ENCODE assay signal across 8 mouse cellular contexts in genomic region chr4:108847715-108848504, GRCm38 (mm10). TPM values are rescaled to one million over a fixed set of nuclear protein-coding genes. Genes with fewer than 3 reads are reported as not detected.
DNase-seq lines count a peak whose midpoint lies in the region; ATAC-seq lines count a peak whose summit lies in the region.

Gene Kti12, plus strand, starts transcription at chr4:108847785.

- H3K36me3 ChIP-seq in hindbrain, embryonic 15.5 days: peaks cover 10% of the 10 kb centered on the region

- no peaks in the 10 kb centered on the region for H3K9me3 ChIP-seq in hindbrain, embryonic 15.5 days

- H3K9ac ChIP-seq in hindbrain, embryonic 15.5 days: peak within 1 kb of the TSS; percentile 84

- DNase-seq in R1 (ENCODE audit: low read depth, low spot score): peak; percentile 94
- DNase-seq in cerebellum, postnatal 25 days: peak; percentile 85 to 88
- peak; percentile 81 to 88 for DNase-seq in frontal cortex, postnatal 36 days (ENCODE audit: low spot score in 2 of 2)
- DNase-seq in left cerebral cortex, adult 11 months (ENCODE audit: low spot score): peak; percentile 75
- peak; percentile 86 to 88 for DNase-seq in lung, postnatal 4 days
- DNase-seq in retina, postnatal 7 days (ENCODE audit: low read depth, low spot score): peak; percentile 77
- peak; percentile 60 for DNase-seq in urinary bladder, adult 2 months (ENCODE audit: low spot score)

- peak; percentile 91 for ATAC-seq in hindbrain, embryonic 15.5 days (ENCODE audit: low FRiP score, low read depth)

- H3K4me3 ChIP-seq in hindbrain, embryonic 15.5 days: peak within 1 kb of the TSS; percentile 85

- peak within 1 kb of the TSS; percentile 84 for H3K27ac ChIP-seq in hindbrain, embryonic 15.5 days (replicated peaks)

- WGBS in hindbrain, embryonic 15.5 days: under 1% methylated on average over 76 of the region's 77 CpGs

- no peaks in the 10 kb centered on the region for H3K27me3 ChIP-seq in hindbrain, embryonic 15.5 days

- peaks cover 32% of the 10 kb centered on the region for H3K4me1 ChIP-seq in hindbrain, embryonic 15.5 days (replicated peaks)

- peak within 1 kb of the TSS; percentile 97 for H3K4me2 ChIP-seq in hindbrain, embryonic 15.5 days

RNA-seq across cellular contexts. Expression of gene Kti12, which starts in this region (rescaled TPM):
- 24.7 and 24.9 TPM in 2 replicates for polyA plus RNA-seq in hindbrain, embryonic 15.5 days (2015; fragmentation: Nextera tagmentation; extraction: Ambion mirVana)
- polyA plus RNA-seq in urinary bladder, adult 2 months (2012; rRNA removed): 22.8 and 26.0 TPM in 2 replicates

Comparison
In these comparisons a context has a peak if more than half of its experiments do, and no peak if none do; other contexts are left out.
1. Peak in every context shown above with its lines: DNase-seq, ATAC-seq, H3K4me3 ChIP-seq and H3K27ac ChIP-seq.